Mouse (Mus musculus): Measurements from ENCODE around the gene Tradd. TPM values are rescaled to one million over a fixed set of nuclear protein-coding genes. Genes with fewer than 3 reads are reported as not detected.
"Not testable (repeated sequence)": the region's sequence is repeated elsewhere in the genome, so short reads cannot be mapped to it uniquely, and the experiment has no call there.

The Tradd gene
- polyA plus RNA-seq, 1 experiment, result 15.1 TPM

- DNase-seq (ENCODE audit: low spot score), result no peak
These were observed 31.6 kb upstream of the Tradd start, which contains the start of gene Exoc3l for GRCm38 (mm10) chr8:105295895-105296573. Exoc3l (minus strand) TSS chr8:105296101.

- DNase-seq (ENCODE audit: low spot score), result no peak
These were observed 30.8 kb upstream of the Tradd start for GRCm38 (mm10) chr8:105295256-105295655.

- DNase-seq (ENCODE audit: low spot score), result no peak
These were observed 30.4 kb upstream of the Tradd start for GRCm38 (mm10) chr8:105294776-105295175.

GRCm38 (mm10) chr8:105293405-105293804 is 29.0 kb upstream of the Tradd start:
- DNase-seq (ENCODE audit: low spot score), result no peak

- DNase-seq (ENCODE audit: low spot score), result no peak
These were observed 28.1 kb upstream of the Tradd start for GRCm38 (mm10) chr8:105292471-105292870.

- DNase-seq (ENCODE audit: low spot score), result not testable (repeated sequence)
These were observed 27.4 kb upstream of the Tradd start for GRCm38 (mm10) chr8:105291802-105292201.

- DNase-seq (ENCODE audit: low spot score), result not testable (repeated sequence)
These were observed 27.0 kb upstream of the Tradd start for GRCm38 (mm10) chr8:105291364-105291763.

GRCm38 (mm10) chr8:105290554-105291314 is 26.3 kb upstream of the Tradd start:
- peak; percentile 72 for DNase-seq (ENCODE audit: low spot score)

GRCm38 (mm10) chr8:105289805-105290460 is 25.5 kb upstream of the Tradd start, which contains the start of gene 4931428F04Rik:
4931428F04Rik (minus strand) TSS chr8:105289864.
- no peak for DNase-seq (ENCODE audit: low spot score)

GRCm38 (mm10) chr8:105288958-105289732 is 24.7 kb upstream of the Tradd start:
- DNase-seq (ENCODE audit: low spot score), result peak; percentile 79

- DNase-seq (ENCODE audit: low spot score), result no peak
These were observed 23.8 kb upstream of the Tradd start for GRCm38 (mm10) chr8:105288231-105288630.

GRCm38 (mm10) chr8:105286907-105287306 is 22.5 kb upstream of the Tradd start:
- DNase-seq (ENCODE audit: low spot score), result no peak

GRCm38 (mm10) chr8:105285514-105285913 is 21.1 kb upstream of the Tradd start:
- DNase-seq (ENCODE audit: low spot score), result no peak

GRCm38 (mm10) chr8:105283074-105283473 is 18.7 kb upstream of the Tradd start:
- no peak for DNase-seq (ENCODE audit: low spot score)

GRCm38 (mm10) chr8:105282239-105282638 is 17.8 kb upstream of the Tradd start:
- DNase-seq (ENCODE audit: low spot score), result no peak

GRCm38 (mm10) chr8:105281821-105282220 is 17.4 kb upstream of the Tradd start:
- DNase-seq (ENCODE audit: low spot score), result no peak

GRCm38 (mm10) chr8:105280567-105280966 is 16.2 kb upstream of the Tradd start:
- DNase-seq (ENCODE audit: low spot score), result no peak

GRCm38 (mm10) chr8:105278911-105279334 is 14.5 kb upstream of the Tradd start:
- DNase-seq (ENCODE audit: low spot score), result peak; percentile 74

GRCm38 (mm10) chr8:105276292-105277120 is 12.1 kb upstream of the Tradd start:
- no peak for DNase-seq (ENCODE audit: low spot score)

GRCm38 (mm10) chr8:105275840-105276239 is 11.4 kb upstream of the Tradd start, which contains the start of gene Nol3:
Nol3 (plus strand) TSS chr8:105276140.
- no peak for DNase-seq (ENCODE audit: low spot score)

GRCm38 (mm10) chr8:105275387-105275786 is 11.0 kb upstream of the Tradd start:
- DNase-seq (ENCODE audit: low spot score), result no peak

Measured in urinary bladder, adult 2 months (tissue).